Mouse (Mus musculus): ENCODE data around the gene Grin1.

GRCm38 (mm10) chr2:25258887-25259286 lies 60.1 kb downstream of the Grin1 start:
- TF ChIP-seq POLR2A (IDR thresholded peaks at IDR 0.05; ENCODE audit: low read depth, low read length), result no peak
- TF ChIP-seq CTCF (IDR thresholded peaks at IDR 0.05; ENCODE audit: extremely low read depth, insufficient read length, insufficient replicate concordance, low read depth, low read length), result no peak

All from small intestine, adult 2 months (tissue).